Mouse (Mus musculus) urinary bladder, adult 2 months (tissue): Measurements from ENCODE around the gene Olfr1480. TPM values are rescaled to one million over a fixed set of nuclear protein-coding genes. Genes with fewer than 3 reads are reported as not detected.

Source experiments
- DNase-seq: peaks from one replicate; pipeline ENCODE4 v3.0.0; 2022; ENCODE audit warnings: low spot score
- polyA plus RNA-seq: library from polyadenylated mRNA; depleted of rRNA; stranded (reverse); fragments of >200 nt; gene quantifications from 2 replicates; pipeline ENCODE4 v1.2.3, GENCODE M21; 2012; rRNA removed

The Olfr1480 gene
- polyA plus RNA-seq: not detected in 2 replicates

DNA sequence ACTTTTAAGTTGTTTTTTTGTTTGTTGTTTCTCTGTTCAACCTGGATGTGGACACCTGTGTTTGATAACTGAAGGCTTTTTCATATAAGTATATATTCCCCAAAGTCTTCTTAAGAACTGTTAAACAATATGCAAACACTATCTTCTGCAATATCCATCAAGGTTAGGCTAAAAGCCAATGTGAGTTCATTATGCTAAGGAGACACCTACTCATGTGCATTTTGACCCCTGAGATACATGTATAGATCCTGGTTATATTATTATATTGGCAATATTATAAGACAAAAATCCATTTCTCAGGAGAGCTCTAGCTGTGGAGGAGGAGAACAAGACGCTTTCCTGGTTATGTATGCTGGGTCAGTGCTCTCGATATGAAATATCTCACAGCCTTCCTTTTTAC, at the start of gene Olfr1480:
Gene Olfr1480, plus strand, starts transcription at position 301 of the 400 bp plus-strand sequence.
- DNase-seq: no peak

DNA sequence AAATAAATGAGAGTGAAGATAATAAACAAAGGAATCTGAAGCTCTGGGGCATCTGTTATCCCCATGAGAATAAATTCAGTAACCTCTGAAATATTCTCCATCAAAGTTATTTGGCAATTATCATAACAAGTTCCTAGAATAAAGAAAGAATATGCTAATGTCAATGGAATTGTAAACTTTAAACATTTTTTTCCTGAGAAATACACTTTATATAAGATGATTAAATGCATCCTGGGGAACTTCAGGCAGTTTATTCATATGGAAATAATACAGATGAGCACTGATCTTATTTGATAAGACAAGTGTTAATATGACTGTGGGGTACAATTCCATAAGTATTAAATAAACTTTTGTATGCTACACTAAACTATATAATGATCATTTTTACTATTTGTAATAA, 47.6 kb upstream of the Olfr1480 start, which contains the start of gene Olfr1475:
Gene Olfr1475, minus strand, starts transcription at position 101 of the 400 bp plus-strand sequence.
- DNase-seq: no peak

DNA sequence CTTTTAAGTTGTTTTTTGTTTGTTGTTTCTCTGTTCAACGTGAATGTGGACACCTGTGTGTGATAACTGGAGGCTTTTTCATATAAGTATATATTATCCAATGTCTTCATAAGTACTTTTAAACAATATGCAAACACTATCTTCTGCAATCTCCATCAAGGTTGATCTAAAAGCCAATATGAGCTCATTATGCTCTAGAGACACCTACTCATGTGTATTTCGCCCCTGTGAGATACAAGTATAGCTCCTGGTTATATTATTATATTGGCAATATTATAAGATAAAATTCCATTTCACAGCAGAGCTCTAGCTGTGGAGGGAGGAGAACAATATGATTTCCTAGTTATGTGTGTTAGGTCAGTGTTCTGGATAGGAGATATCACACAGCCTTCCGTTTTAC, 27.5 kb upstream of the Olfr1480 start, which contains the start of gene Olfr1477:
Gene Olfr1477, plus strand, starts transcription at position 301 of the 400 bp plus-strand sequence.
- DNase-seq: no peak

Other genes with a start within 250 kb of the Olfr1480 start
- gene Olfr1465, start 212.4 kb upstream of the Olfr1480 start, polyA plus RNA-seq: not detected in 2 replicates
- not detected in 2 replicates for gene Olfr1466, start 189.1 kb upstream of the Olfr1480 start, polyA plus RNA-seq
- not detected in 2 replicates for gene Olfr1467, start 165.7 kb upstream of the Olfr1480 start, polyA plus RNA-seq
- not detected in 2 replicates for gene Olfr1469, start 120.1 kb upstream of the Olfr1480 start, polyA plus RNA-seq
- not detected in 2 replicates for gene Olfr1471, start 84.5 kb upstream of the Olfr1480 start, polyA plus RNA-seq
- not detected in 2 replicates for gene Olfr1472, start 71.8 kb upstream of the Olfr1480 start, polyA plus RNA-seq
- not detected in 2 replicates for gene Olfr1474, start 58.3 kb upstream of the Olfr1480 start, polyA plus RNA-seq
- not detected in 2 replicates for gene Olfr1475, start 47.7 kb upstream of the Olfr1480 start, polyA plus RNA-seq
- gene Olfr1477, start 27.4 kb upstream of the Olfr1480 start, polyA plus RNA-seq: not detected in 2 replicates
- gene Olfr1484, start 55.6 kb downstream of the Olfr1480 start, polyA plus RNA-seq: not detected in 2 replicates
- not detected in 2 replicates for gene Olfr1487, start 89.5 kb downstream of the Olfr1480 start, polyA plus RNA-seq
- gene Olfr1489, start 103.7 kb downstream of the Olfr1480 start, polyA plus RNA-seq: not detected in 2 replicates
- gene Olfr1490, start 123.2 kb downstream of the Olfr1480 start, polyA plus RNA-seq: not detected in 2 replicates
- not detected in 2 replicates for gene Olfr1491, start 169.4 kb downstream of the Olfr1480 start, polyA plus RNA-seq
- gene Olfr1493-ps1, start 195.4 kb downstream of the Olfr1480 start, polyA plus RNA-seq: not detected in 2 replicates
- not detected in 2 replicates for gene Olfr1494, start 211.8 kb downstream of the Olfr1480 start, polyA plus RNA-seq
- not detected in 2 replicates for gene Olfr1495, start 236.7 kb downstream of the Olfr1480 start, polyA plus RNA-seq
- not detected in 2 replicates for gene Olfr1496, start 250.0 kb downstream of the Olfr1480 start, polyA plus RNA-seq